Mouse (Mus musculus) embryonic fibroblast, embryonic 13.5 days (primary cell): ENCODE data around the gene Amhr2.

Source experiments
- CTCF ChIP-seq: IDR thresholded peaks from 2 replicates; pipeline ENCODE4 v1.5.1; 2011; ENCODE audit warnings: mild to moderate bottlenecking, control low read depth, low read length, moderate library complexity, borderline replicate concordance; ENCODE audit not compliant: insufficient read depth
- POLR2A ChIP-seq: IDR thresholded peaks from 2 replicates; pipeline ENCODE4 v1.6.1; 2011; ENCODE audit warnings: low read depth, mild to moderate bottlenecking, control low read depth, low read length, moderate library complexity

GRCm38 (mm10) chr15:102407681-102408557 is 37.2 kb upstream of the Amhr2 start:
- TF ChIP-seq POLR2A: no peak
- TF ChIP-seq CTCF: no peak
